Mouse (Mus musculus) embryonic stem cell, embryonic (primary cell): ENCODE results near the gene Slc12a7.

ENCODE experiments used
- CTCF ChIA-PET, 4 experiments: fragments of 300-600 bp in 2 of 4; fragments of 350-600 bp in 2 of 4; sonication (Branson Sonifier 250); formaldehyde crosslinking; loops; one replicate each; lab custom pipeline; 2022; ENCODE audit warnings: inconsistent platforms in 2 of 4; lab: Charles Lee
- POLR2A ChIA-PET, 4 experiments: fragments of 300-600 bp in 2 of 4; fragments of 350-600 bp in 2 of 4; sonication (Branson Sonifier 250); formaldehyde crosslinking; loops; one replicate each; lab custom pipeline; 2022; ENCODE audit warnings: antibody characterized with exemption in 4 of 4, inconsistent platforms in 1 of 4; lab: Charles Lee

Slc12a7 gene

DNA sequence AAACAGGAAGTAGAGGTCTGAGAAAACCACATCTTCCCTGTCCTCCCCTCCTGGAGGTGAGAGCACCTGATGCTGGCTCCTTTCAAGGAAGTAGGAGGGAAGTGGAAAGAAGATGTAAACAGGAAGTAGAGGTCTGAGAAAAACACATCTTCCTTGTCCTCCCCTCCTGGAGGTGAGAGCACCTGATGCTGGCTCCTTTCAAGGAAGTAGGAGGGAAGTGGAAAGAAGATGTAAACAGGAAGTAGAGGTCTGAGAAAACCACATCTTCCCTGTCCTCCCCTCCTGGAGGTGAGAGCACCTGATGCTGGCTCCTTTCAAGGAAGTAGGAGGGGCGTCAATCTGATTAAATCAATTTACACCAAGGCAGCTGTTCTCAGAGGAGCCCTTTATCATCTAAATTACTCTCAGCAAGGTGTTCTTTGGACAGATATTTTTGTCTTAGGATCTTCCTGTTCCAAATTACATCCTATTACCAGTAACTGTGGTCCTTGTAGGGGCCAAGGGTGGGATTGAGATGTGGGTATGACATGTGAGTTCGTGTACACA lies 7.6 kb downstream of the Slc12a7 start:
- CTCF ChIA-PET, result interaction anchor here in 2 of 4 experiments (0.6 kb wide), 2 partner anchors 21 to 76 kb away, joined by 3 to 7 read pairs; no protein-coding TSS in a partner anchor
- POLR2A ChIA-PET, result interaction anchor here in 3 of 4 experiments (0.7 to 1.2 kb wide), 6 partner anchors 28 to 51 kb away, joined by 3 to 7 read pairs (median 3); no protein-coding TSS in a partner anchor

DNA sequence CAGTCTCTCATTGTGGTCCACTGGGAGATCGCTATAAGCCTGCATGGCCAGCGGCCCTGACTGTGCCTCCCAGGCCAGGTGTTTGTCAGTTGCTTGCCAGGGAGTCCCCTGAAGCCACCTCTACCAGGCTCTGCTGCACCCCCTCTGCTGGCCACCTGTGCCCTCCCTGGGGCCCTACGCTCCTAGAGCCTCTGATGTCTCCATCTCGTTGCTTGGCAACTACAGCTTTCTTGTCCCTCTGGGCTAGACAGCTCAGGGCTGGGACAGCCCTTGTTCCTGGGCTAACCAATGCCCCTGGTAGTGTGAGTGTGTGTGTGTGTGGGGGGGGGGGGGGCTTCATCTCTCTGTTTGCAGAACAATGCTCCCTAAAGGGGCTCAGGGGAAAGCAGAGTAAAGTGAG lies 10.1 kb downstream of the Slc12a7 start:
- ChIA-PET CTCF (interaction anchor here (0.6 to 2.3 kb wide), 7 partner anchors 19 to 433 kb away, joined by 3 to 6 read pairs (median 4); no protein-coding TSS in a partner anchor), POLR2A (interaction anchor here in 2 of 4 experiments (1.4 to 1.7 kb wide), 4 partner anchors 10 to 21 kb away, joined by 3 to 5 read pairs (median 4); partner anchors contain the start of gene Slc12a7 (in 1 of the 2))

DNA sequence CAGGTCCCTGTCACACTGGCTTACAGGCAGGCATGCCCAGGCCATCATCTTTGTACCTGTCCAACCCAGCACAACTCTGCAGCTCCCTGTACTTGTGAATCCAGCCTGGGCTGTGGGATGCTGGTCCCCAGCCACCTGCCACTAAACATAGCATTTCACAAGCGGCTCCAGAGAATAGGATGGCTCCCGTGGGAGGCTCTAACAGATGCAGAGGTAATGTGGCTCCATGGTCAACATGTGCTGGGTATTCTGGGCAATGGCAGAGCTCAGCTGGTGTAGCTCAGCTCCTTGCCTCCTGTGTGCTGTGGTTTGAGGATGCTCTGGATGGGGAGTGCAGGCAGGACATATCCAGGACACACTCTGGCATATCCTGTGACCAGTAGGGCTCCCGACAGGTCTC lies 10.8 kb downstream of the Slc12a7 start:
- ChIA-PET CTCF (interaction anchor here in 3 of 4 experiments (0.8 to 2.3 kb wide), 3 partner anchors 20 to 433 kb away, joined by 3 to 6 read pairs (median 4); no protein-coding TSS in a partner anchor), POLR2A (interaction anchor here in 2 of 4 experiments (1.4 to 1.7 kb wide), 3 partner anchors 18 to 21 kb away, joined by 4 to 5 read pairs (median 5); no protein-coding TSS in a partner anchor)

DNA sequence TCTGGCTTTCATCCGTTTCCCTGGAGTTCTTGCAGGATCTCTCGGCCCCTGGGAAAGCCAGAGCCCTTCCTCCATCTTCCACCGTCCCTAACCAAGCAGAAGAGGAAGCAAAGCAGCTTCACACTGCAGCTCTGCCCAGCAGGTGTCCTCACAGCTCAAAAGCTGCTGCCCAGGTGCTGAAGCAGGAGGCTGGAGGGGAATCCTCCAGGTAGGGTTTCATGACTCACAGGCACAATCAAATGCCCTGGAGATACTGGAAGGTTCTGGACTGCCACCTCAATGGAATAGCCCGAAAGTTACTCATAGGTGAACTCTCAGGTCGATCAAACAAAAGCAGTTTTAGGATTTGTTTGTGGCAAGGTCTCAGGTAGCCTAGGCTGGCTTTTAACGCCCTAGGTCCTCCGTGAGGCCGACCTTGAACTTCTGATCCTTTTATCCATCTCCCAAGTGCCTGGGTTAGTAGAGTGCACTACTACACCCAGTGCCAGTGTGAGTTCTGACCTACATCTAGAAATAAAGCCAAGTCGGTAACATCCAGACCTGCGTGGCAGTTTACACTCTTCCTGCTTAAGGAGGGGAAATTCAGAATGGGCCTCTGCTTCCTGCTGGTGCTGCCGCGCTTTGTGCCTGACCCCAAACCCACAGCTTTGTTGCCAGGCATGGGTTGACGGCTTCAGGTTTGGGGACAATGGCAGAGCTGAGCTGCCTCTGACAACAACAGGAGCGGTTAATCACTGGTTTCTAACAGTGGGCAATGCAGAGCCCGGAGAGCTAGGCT lies 16.0 kb downstream of the Slc12a7 start:
- ChIA-PET CTCF (interaction anchor here in 3 of 4 experiments (0.6 to 1.4 kb wide), 12 partner anchors 11 to 93 kb away, joined by 3 to 11 read pairs (median 4); no protein-coding TSS in a partner anchor), POLR2A (interaction anchor here in 3 of 4 experiments (0.6 to 7.7 kb wide), 25 partner anchors 9 to 331 kb away, joined by 3 to 70 read pairs (median 4); partner anchors contain the start of genes Brd9 (in 1 of the 3), Lpcat1 (in 1 of the 3), Nkd2 (in 1 of the 3) and Trip13 (in 1 of the 3))

DNA sequence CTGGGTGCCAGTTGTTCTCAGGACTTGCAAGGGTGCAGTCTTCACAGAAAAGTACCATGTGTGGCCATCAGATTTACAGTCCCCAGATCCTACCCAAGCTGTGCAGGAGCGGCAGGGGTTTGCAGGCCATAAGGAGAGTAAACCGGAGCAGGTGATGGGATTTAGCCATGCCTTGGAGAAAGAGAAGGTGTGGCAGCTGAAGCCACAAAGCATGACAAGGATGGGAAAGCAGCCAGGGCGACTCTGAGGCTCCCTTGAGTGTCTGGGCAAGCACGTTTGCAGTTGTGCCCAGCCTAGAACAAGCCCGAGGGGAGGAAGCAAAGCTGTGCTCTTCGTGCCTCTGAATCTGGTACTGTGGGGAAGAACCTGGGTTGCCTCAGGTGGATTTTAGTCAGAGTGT lies 17.5 kb downstream of the Slc12a7 start:
- ChIA-PET POLR2A (interaction anchor here in 2 of 4 experiments (1.2 to 7.7 kb wide), 3 partner anchors 12 to 187 kb away, joined by 3 to 70 read pairs (median 3); partner anchors contain the start of genes Brd9 (in 1 of the 2) and Trip13 (in 1 of the 2)), CTCF (interaction anchor here in 2 of 4 experiments (0.5 to 1.4 kb wide), 4 partner anchors 37 to 324 kb away, joined by 3 to 4 read pairs (median 3); no protein-coding TSS in a partner anchor)

DNA sequence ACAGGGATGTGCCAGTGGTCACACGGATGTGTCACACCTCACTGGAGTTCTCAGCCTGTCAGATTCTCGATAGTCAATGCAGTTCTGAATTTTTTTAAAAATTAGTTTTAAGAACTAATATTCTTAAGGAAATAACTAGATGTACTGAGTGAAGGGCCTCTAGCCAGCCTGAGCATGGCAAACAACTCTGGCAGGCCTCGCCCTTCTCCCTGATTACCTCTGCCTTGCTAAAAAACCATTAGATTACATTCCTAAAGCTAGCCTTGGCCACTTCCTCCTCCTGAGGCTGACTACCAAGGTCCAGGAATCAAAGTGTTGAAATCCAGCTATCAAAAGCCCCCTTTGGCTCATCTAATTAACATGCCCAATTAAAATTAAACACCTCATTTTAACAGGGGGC lies 18.4 kb downstream of the Slc12a7 start:
- POLR2A ChIA-PET, result interaction anchor here in 3 of 4 experiments (1.2 to 7.7 kb wide), 3 partner anchors 11 kb away, joined by 3 to 70 read pairs (median 3); no protein-coding TSS in a partner anchor
- CTCF ChIA-PET, result interaction anchor here in 2 of 4 experiments (0.7 to 1.4 kb wide), 2 partner anchors 79 to 325 kb away, joined by 3 read pairs; no protein-coding TSS in a partner anchor

DNA sequence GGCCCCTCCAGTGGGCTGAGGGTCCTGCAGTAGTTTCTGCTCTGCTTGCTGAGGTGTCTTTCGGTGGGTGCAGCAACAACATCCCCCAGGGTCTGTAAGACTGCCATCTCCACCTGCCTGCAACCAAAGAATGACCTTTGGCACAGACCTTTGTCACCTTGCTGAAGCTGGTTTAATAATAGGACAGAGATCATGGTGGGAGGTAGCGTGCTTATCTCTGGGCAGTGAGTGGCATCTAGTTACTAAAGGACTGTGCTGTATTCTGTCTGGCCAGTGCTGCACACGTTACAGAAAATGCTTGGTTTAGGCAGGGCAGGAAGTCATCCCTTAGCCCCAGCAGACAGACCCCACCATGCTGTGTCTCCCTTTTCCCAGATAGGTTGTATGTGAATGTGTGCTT lies 22.9 kb downstream of the Slc12a7 start:
- ChIA-PET POLR2A (no interaction called here), CTCF (no interaction called here)

DNA sequence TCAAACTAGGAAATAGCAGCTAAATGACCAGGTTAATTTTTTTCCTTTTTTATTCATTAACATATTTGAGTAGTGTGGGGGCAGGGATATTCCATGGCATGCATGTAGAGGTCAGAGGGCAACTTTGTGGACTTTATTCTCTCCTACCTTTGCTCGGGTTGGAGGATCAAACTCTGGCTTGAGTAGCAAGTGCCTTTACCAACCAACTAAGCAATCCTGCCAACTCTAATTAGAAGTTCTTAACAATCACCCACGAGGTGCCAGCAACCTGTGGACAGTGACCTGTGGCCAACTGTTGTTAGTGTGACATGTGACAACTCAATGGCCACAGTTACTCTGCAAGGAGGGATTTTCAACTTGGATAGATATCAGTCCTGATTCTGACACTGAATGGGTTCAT lies 24.0 kb downstream of the Slc12a7 start:
- CTCF ChIA-PET, result interaction anchor here in 1 of 4 experiments (0.6 kb wide), 1 partner anchor 174 kb away, joined by 9 read pairs; no protein-coding TSS in a partner anchor
- POLR2A ChIA-PET, result interaction anchor here in 1 of 4 experiments (1.0 to 18.3 kb wide), 2 partner anchors 20 to 26 kb away, joined by 3 to 320 read pairs; no protein-coding TSS in a partner anchor

DNA sequence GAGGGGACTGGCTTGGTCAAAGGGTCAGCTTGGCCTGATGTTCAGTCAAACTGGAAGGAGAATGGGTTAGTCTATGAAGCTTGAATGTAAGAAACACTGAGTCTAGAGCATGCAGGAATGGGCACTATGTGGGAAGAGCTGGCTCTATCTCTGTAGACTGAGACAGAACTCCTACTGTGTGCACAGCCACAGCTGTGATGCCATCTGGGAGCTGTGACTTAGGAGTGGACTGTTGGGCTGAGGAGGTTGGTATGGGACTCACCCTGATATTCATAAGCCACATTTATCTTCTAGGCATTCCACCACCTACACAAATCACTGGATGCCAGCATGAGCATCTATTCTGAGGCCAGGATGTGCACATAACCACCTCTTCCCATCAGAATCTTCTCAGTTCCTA lies 24.5 kb downstream of the Slc12a7 start:
- POLR2A ChIA-PET, result interaction anchor here in 2 of 4 experiments (1.0 to 18.3 kb wide), 5 partner anchors 9 to 25 kb away, joined by 3 to 320 read pairs (median 3); no protein-coding TSS in a partner anchor
- CTCF ChIA-PET, result interaction anchor here in 2 of 4 experiments (0.6 to 1.4 kb wide), 2 partner anchors 36 to 174 kb away, joined by 3 to 9 read pairs; no protein-coding TSS in a partner anchor

DNA sequence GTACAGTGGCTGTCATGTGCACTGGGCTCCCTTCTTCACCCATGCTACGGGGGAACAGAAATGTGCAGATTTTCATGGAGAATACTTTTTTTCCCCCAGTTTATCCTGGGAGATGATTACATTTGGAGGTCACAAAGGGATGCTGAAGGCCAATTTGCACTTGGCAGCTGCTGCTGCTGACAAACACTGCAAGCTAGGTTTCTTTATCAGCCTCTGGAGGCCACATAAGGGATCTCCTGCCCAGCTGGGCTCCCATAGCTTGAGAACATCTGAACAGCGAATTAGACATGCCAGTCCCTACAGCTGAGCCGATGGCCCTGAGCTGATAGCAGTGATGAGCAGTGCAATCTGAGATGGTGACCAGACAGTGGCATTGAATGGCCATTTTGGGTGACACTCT lies 26.7 kb downstream of the Slc12a7 start:
- POLR2A ChIA-PET, result interaction anchor here in 2 of 4 experiments (0.8 to 18.3 kb wide), 7 partner anchors 8 to 178 kb away, joined by 3 to 443 read pairs (median 5); partner anchors contain the start of genes Brd9 (in 1 of the 2) and Trip13 (in 1 of the 2)
- CTCF ChIA-PET, result interaction anchor here in 2 of 4 experiments (0.6 to 1.3 kb wide), 3 partner anchors 29 to 62 kb away, joined by 3 to 4 read pairs (median 3); no protein-coding TSS in a partner anchor

DNA sequence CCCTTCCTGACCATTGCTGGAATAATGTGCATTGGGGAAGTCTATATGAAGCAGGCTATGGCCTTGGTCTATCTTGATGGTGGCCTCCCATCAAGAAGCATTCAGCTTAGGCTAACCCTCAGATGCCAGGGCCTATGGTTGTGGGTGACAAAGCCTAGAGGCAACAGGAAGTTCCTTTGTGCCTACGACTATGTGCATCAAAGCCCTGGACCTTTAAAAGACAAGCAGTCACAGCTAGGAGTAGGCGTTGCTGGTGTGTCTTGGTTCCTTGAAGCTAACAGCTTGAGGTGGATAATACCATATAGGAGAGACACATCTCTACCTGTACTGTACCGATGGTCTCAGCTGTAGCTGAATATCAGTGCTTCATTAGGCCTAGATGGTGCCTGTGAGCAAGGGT lies 27.2 kb downstream of the Slc12a7 start:
- CTCF ChIA-PET, result interaction anchor here in 2 of 4 experiments (0.6 to 1.2 kb wide), 2 partner anchors 29 to 62 kb away, joined by 3 read pairs; no protein-coding TSS in a partner anchor

DNA sequence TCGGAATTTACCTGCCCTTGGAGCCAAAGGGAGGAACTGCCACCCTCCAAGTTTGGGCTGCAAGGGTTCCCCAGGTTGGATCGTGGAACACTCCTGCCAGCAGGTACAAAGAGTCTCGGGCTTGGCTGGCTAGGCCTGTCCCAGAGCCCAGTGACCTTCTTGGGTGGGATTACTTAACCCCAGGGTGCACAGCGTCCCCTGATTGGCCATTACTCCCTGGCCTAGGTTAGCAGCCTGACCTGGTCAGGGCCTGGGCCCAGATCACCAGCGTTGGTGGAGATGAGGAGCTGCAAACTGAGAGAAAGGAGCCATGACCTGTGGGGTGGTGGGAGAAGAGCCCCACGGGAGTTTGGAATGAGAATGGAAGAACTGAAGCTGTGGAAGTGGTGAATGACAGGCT lies 30.0 kb downstream of the Slc12a7 start:
- POLR2A ChIA-PET, result interaction anchor here in 3 of 4 experiments (0.7 to 18.3 kb wide), 16 partner anchors 8 to 247 kb away, joined by 3 to 443 read pairs (median 6); partner anchors contain the start of genes Brd9 (in 1 of the 3), Tppp (in 1 of the 3) and Trip13 (in 1 of the 3)
- CTCF ChIA-PET, result interaction anchor here in 1 of 4 experiments (1.5 kb wide), 1 partner anchor 15 kb away, joined by 5 read pairs; no protein-coding TSS in a partner anchor

More for the DNA sequence above, 27.2 kb downstream of the Slc12a7 start:
- POLR2A ChIA-PET, result interaction anchor here in 2 of 4 experiments (0.8 to 18.3 kb wide), 7 partner anchors 9 to 178 kb away, joined by 3 to 443 read pairs (median 5); partner anchors contain the start of genes Brd9 (in 1 of the 2) and Trip13 (in 1 of the 2)

DNA sequence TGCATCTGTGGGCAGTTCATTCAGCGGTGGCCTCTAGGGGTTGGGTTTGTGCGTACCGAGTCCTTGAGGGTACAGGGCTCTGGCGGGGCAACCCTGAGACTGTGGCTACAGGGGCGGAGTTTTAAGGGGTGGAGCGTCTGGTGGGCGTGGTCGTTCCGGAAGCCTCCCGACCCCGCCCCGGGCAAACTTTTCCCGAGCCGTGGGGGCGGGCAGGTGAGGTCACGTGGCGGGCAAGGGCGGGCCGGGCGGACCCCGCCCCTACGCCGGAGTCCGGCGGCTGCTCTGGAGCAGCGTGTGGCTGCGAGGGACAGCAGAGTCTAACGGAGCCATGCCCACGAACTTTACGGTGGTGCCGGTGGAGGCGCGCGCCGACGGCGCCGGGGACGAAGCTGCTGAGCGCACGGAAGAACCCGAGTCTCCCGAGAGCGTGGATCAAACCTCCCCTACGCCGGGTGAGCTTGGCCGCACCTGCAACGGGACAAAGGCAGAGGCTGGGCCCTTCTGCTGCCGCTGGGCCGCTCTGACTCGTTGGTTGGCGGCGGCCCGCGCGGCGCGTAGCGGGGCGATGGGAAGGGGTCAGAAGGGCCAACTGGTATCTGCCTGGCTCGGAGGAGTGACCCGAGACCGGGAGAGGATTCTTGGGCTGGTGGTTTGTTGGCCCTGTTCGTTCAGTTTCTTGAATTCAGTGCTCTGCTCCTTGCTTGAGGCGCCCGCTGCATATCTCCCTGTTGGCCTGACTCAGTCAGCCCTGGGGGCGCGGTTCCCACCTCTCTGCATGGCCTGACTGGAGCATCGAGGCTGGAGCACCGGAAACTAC lies 30.8 kb downstream of the Slc12a7 start:
- ChIA-PET POLR2A (interaction anchor here in 3 of 4 experiments (0.7 to 18.3 kb wide), 35 partner anchors 10 to 246 kb away, joined by 3 to 443 read pairs (median 5); partner anchors contain the start of genes Brd9 (in 2 of the 3), Tppp (in 2 of the 3), Trip13 (in 2 of the 3) and Tert (in 1 of the 3)), CTCF (interaction anchor here in 1 of 4 experiments (0.7 to 1.5 kb wide), 2 partner anchors 15 to 41 kb away, joined by 3 to 5 read pairs; no protein-coding TSS in a partner anchor)

DNA sequence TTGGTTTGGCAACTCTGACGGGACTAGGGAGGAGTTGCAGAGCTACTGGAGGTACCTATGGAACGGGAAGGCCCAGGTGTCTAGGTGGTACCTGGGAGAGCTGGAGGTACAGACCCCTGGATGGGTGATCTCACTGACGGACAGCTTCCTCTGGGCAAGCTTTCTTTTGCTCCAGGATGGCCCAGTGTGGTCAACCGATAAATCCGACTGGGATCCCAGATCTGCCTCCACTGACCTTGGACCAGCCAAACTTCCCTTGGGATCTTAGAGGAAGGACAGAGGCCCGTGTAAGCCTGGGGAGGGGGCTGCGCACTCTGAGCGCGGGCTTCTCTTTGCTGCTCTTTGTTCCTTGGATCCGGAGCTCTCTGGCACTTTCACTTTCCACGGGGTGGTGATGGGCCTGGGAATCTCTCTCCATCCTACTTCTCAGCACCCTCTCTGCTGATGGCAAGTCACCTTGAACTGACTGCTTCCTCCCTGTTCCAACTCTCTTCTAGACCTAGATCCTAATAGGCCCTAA lies 31.4 kb downstream of the Slc12a7 start:
- CTCF ChIA-PET, result interaction anchor here in 1 of 4 experiments (0.7 to 1.7 kb wide), 3 partner anchors 16 to 41 kb away, joined by 3 to 5 read pairs (median 3); no protein-coding TSS in a partner anchor
- POLR2A ChIA-PET, result interaction anchor here in 3 of 4 experiments (0.6 to 18.3 kb wide), 34 partner anchors 9 to 298 kb away, joined by 3 to 443 read pairs (median 5); partner anchors contain the start of genes Brd9 (in 3 of the 3), Trip13 (in 3 of the 3), Tppp (in 2 of the 3) and Cep72 (in 1 of the 3)

DNA sequence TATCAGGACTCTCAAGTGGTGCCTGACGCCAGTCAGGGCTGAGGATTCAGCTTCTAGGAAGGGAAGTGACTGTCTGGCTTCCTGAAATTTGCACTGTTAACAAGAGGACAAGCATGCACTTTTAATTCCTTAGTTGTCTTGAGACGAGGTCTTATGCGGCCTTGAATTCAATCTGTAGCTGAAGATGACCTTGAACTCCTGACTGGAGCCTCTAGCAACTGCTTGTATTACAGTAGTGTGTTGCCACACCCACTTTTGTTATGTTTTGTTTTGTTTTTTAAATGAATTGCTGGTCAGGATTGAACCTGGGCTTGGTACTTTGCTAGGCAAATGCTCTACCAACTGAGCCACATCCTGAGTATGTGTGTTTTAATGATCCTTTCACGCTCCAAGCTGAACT lies 32.5 kb downstream of the Slc12a7 start:
- POLR2A ChIA-PET, result interaction anchor here in 3 of 4 experiments (1.0 to 18.3 kb wide), 14 partner anchors 12 to 172 kb away, joined by 3 to 443 read pairs (median 7); partner anchors contain the start of genes Brd9 (in 3 of the 3) and Trip13 (in 3 of the 3)
- CTCF ChIA-PET, result interaction anchor here in 1 of 4 experiments (1.7 kb wide), 1 partner anchor 17 kb away, joined by 5 read pairs; no protein-coding TSS in a partner anchor
